Mouse (Mus musculus) ES-Bruce4 (cell line): ENCODE measurements around the gene Cntnap2. TPM values are rescaled to one million over a fixed set of nuclear protein-coding genes. Genes with fewer than 3 reads are reported as not detected.
A peak's percentile ranks its signal among the peaks of the same experiment; 100 is the strongest.

Experiments
- H3K27ac ChIP-seq: 2 replicates; pipeline ENCODE4 v1.5.1; 2012; ENCODE audit warnings: low read length, inconsistent platforms; ENCODE audit not compliant: insufficient read depth
- H3K27me3 ChIP-seq: 2 replicates; pipeline ENCODE4 v1.6.1; 2012; ENCODE audit warnings: mild to moderate bottlenecking, low read length, inconsistent platforms; ENCODE audit not compliant: control insufficient read depth, poor library complexity, insufficient read depth, severe bottlenecking
- H3K36me3 ChIP-seq: 2 replicates; pipeline ENCODE4 v1.6.1; 2012; ENCODE audit warnings: inconsistent platforms, mild to moderate bottlenecking, low read length, moderate library complexity; ENCODE audit not compliant: control insufficient read depth, poor library complexity, insufficient read depth, severe bottlenecking
- H3K4me1 ChIP-seq: one replicate; pipeline ENCODE4 v1.8.1; 2011; ENCODE audit warnings: low read length; ENCODE audit not compliant: control insufficient read depth, insufficient read depth
- H3K4me3 ChIP-seq: 2 replicates; pipeline ENCODE4 v1.5.1; 2011; ENCODE audit warnings: low read depth, mild to moderate bottlenecking, low read length
- H3K9ac ChIP-seq: 2 replicates; pipeline ENCODE4 v1.6.1; 2012; ENCODE audit warnings: low read depth, mild to moderate bottlenecking, inconsistent platforms; ENCODE audit not compliant: poor library complexity, severe bottlenecking
- H3K9me3 ChIP-seq: replicated peaks from 2 replicates; pipeline ENCODE4 v1.6.1; 2012; ENCODE audit warnings: mild to moderate bottlenecking, low read length, inconsistent platforms; ENCODE audit not compliant: control insufficient read depth, poor library complexity, insufficient read depth, severe bottlenecking
- CTCF ChIP-seq: IDR thresholded peaks from one replicate; pipeline ENCODE4 v1.8.1; 2011; ENCODE audit warnings: low read depth, low read length
- EP300 ChIP-seq: IDR thresholded peaks from 2 replicates; pipeline ENCODE4 v1.6.1; 2011; ENCODE audit warnings: low read depth, low read length; ENCODE audit not compliant: insufficient read depth
- POLR2A ChIP-seq: IDR thresholded peaks from one replicate; pipeline ENCODE4 v1.8.1; 2011; ENCODE audit warnings: low read length; ENCODE audit not compliant: insufficient read depth
- polyA plus RNA-seq: library from polyadenylated mRNA; stranded (reverse); fragments of >200 nt; gene quantifications from 2 replicates; pipeline ENCODE4 v1.2.4, GENCODE M21; 2011; ENCODE audit warnings: low read depth; ENCODE audit not compliant: missing spikeins, insufficient read depth, insufficient read length

The Cntnap2 gene
- polyA plus RNA-seq, 1 experiment, result 4.8 TPM

GRCm38 (mm10) chr6:45290154-45290553, 231.0 kb downstream of the Cntnap2 start:
- no peak overlapping the region for H3K27ac ChIP-seq
- no peaks in the 10 kb centered on the region for H3K9me3 ChIP-seq
- no peaks in the 10 kb centered on the region for H3K27me3 ChIP-seq
- no peaks in the 10 kb centered on the region for H3K36me3 ChIP-seq
- H3K4me1 ChIP-seq, result no peaks in the 10 kb centered on the region
- TF ChIP-seq EP300 (no peak), POLR2A (no peak), CTCF (no peak)
- no peak overlapping the region for H3K9ac ChIP-seq
- no peak overlapping the region for H3K4me3 ChIP-seq

- Histone ChIP-seq H3K9ac (no peak overlapping the region), H3K9me3 (no peaks in the 10 kb centered on the region), H3K4me3 (no peak overlapping the region), H3K27ac (no peak overlapping the region), H3K27me3 (no peaks in the 10 kb centered on the region), H3K4me1 (no peaks in the 10 kb centered on the region), H3K36me3 (no peaks in the 10 kb centered on the region)
- no peak for TF ChIP-seq EP300
- no peak for TF ChIP-seq CTCF
- no peak for TF ChIP-seq POLR2A
Observed at GRCm38 (mm10) chr6:45317455-45317854, 258.3 kb downstream of the Cntnap2 start.

- Histone ChIP-seq H3K27me3 (no peaks in the 10 kb centered on the region), H3K9ac (no peak overlapping the region), H3K9me3 (no peaks in the 10 kb centered on the region), H3K4me1 (no peaks in the 10 kb centered on the region), H3K27ac (no peak overlapping the region), H3K36me3 (no peaks in the 10 kb centered on the region), H3K4me3 (no peak overlapping the region)
- peak; percentile 39 for TF ChIP-seq CTCF
- TF ChIP-seq POLR2A, result no peak
- TF ChIP-seq EP300, result no peak
Observed at GRCm38 (mm10) chr6:45323505-45323904, 264.3 kb downstream of the Cntnap2 start.

- TF ChIP-seq CTCF (no peak), EP300 (no peak), POLR2A (no peak)
- Histone ChIP-seq H3K36me3 (no peaks in the 10 kb centered on the region), H3K9ac (no peak overlapping the region), H3K4me1 (no peaks in the 10 kb centered on the region), H3K9me3 (no peaks in the 10 kb centered on the region), H3K27ac (no peak overlapping the region), H3K27me3 (no peaks in the 10 kb centered on the region), H3K4me3 (no peak overlapping the region)
Observed at GRCm38 (mm10) chr6:45327952-45328485, 268.9 kb downstream of the Cntnap2 start.

- no peak for TF ChIP-seq EP300
- no peak for TF ChIP-seq POLR2A
- TF ChIP-seq CTCF, result no peak
- no peak overlapping the region for H3K9ac ChIP-seq
- no peak overlapping the region for H3K27ac ChIP-seq
Observed at GRCm38 (mm10) chr6:45345396-45345795, 286.2 kb downstream of the Cntnap2 start.

GRCm38 (mm10) chr6:45345953-45346352, 286.8 kb downstream of the Cntnap2 start:
- no peaks in the 10 kb centered on the region for H3K9me3 ChIP-seq
- H3K9ac ChIP-seq, result no peak overlapping the region
- no peaks in the 10 kb centered on the region for H3K36me3 ChIP-seq
- H3K4me3 ChIP-seq, result no peak overlapping the region
- H3K27ac ChIP-seq, result no peak overlapping the region
- no peaks in the 10 kb centered on the region for H3K27me3 ChIP-seq
- TF ChIP-seq CTCF (no peak), EP300 (no peak), POLR2A (no peak)
- H3K4me1 ChIP-seq, result no peaks in the 10 kb centered on the region

More at GRCm38 (mm10) chr6:45345396-45345795, 286.2 kb downstream of the Cntnap2 start:
- Histone ChIP-seq H3K36me3 (no peaks in the 10 kb centered on the region), H3K9me3 (no peaks in the 10 kb centered on the region), H3K4me3 (no peak overlapping the region), H3K27me3 (no peaks in the 10 kb centered on the region), H3K4me1 (no peaks in the 10 kb centered on the region)
